Mouse (Mus musculus): ENCODE results near the gene Mgat4b. TPM values are rescaled to one million over a fixed set of nuclear protein-coding genes. Genes with fewer than 3 reads are reported as not detected.
A peak's percentile ranks its signal among the peaks of the same experiment; 100 is the strongest.

The Mgat4b gene
- total RNA-seq, 1 experiment from 2014 or later: 5.5 TPM

DNA sequence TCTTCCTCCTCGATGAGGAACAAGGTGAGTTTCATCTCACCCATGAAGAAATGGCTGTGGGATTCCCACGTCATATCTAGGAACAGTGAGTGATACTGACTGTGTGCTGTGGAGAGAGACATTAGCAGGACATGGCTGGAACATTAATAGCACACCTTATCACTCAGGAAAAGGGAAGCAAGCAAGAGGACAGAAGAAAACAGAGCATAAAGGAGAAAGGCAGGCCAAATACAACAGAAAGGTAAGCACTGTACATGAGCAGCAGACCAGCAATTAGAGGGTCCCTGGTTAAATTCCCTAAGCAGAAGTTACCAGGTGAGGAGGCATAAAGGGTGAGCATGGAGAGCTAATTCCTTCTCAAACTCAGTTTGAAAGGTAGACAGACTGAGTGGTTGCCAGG, 64.4 kb downstream of the Mgat4b start:
- no peak for ATAC-seq (ENCODE audit: extremely low read depth, insufficient number of reproducible peaks, low FRiP score, poor library complexity, severe bottlenecking)

DNA sequence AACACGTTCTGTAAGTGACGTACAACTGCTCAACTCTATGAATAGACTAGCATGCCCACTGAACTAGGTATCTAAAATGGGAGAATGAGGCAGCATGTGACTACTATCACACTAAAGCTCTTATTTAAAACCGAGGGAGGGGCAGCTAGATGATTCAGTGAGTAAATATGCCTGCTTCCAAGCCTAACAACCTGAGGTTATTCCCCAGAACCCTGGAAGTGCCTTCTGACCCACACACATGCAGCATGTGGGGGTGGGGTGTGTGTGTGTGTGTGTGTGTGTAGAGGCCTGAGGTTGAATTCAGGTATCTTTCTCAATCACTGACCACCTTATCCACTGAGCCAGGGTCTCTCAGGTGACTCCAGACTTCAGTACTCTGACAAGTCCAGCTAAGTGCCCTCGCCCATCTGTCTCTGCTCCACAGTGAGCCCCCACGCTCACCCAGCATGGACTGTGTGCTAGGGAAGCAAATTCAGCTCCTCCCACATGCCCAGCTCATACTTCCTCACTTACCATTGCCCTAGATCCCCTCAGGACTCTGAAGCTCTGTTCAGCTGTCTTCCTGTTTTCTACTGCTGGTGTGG, 65.0 kb downstream of the Mgat4b start:
- peak; percentile 63; the same call in 1 of the 2 replicates for ATAC-seq (ENCODE audit: extremely low read depth, insufficient number of reproducible peaks, low FRiP score, poor library complexity, severe bottlenecking)

DNA sequence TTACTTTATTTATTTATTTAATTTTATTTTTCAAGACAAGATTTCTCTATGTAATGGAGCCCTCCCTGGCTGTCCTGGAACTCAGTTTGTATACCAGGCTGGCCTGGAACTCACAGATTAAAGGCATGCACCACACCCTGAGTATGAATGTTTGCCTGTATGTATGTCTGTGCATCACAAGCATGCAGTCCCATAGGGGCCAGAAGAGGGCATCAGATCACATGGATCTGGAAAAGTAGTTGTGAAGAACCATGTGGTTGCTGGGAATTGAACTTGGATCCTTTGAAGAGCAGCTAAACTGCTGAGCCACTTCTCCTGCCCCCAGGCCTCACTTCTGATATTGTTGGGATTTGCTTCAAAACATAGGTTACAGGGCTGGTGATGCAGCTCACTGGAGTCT, 66.3 kb downstream of the Mgat4b start:
- ATAC-seq (ENCODE audit: extremely low read depth, insufficient number of reproducible peaks, low FRiP score, poor library complexity, severe bottlenecking): no peak

DNA sequence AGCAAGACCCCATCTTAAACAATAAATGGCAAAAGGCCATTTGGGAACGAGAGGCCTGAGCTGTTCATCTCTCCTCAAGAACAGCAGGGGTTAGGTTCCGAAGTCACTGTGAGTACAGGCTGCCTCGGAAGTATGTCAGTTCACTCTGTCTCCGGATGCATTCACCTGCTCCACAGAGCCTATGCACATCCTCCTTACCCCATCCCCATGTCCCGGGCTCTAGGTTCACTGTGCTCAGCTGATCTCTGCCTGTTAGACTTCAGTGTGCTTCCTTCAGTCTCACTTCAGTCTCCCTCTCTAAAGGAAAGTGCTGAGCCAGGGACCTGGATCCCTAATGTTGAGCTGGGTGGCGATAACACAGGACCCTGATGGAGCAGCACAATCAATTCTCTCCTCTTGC, 67.0 kb downstream of the Mgat4b start:
- ATAC-seq (ENCODE audit: extremely low read depth, insufficient number of reproducible peaks, low FRiP score, poor library complexity, severe bottlenecking): no peak

DNA sequence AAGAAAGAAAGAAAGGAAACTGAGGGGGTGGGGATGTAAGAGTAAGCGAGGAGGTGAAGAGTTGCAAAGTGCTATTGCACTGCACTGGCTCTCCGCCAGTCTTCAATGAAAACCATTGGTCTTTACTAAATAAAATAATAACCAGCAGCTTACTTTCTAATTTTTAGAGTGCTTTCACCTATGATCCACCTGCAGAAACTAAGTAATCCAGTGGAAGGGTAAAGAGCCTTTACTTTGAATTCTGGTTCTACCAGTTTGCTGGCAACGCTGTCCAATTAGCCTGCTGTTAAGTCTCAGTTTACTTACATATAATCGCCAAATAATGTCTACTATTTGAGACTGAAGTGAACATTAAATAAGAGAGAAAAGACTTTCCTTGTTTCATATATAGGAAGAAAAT, 68.3 kb downstream of the Mgat4b start:
- ATAC-seq (ENCODE audit: extremely low read depth, insufficient number of reproducible peaks, low FRiP score, poor library complexity, severe bottlenecking): no peak

DNA sequence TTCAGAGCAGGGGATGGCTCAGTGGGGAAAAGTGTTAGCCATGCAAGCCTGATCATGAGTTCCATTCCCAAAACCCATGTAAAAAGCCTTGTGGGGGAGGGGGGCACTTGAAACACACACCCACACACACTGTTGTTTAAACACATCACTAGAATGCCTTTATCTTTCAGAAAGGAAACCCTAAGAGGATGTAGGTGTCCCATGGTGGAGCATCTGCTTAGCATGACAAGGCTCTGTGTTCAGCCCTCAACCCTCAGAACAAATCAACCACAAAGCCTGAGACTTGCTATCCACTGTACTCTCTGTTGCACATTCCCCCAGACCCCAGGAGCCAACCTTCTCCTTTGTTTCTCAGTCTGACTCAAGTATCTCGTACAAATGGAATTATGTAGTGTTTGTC, 69.4 kb downstream of the Mgat4b start:
- ATAC-seq (ENCODE audit: extremely low read depth, insufficient number of reproducible peaks, low FRiP score, poor library complexity, severe bottlenecking): 0 out of 2 replicates have a peak, but pooled peaks have one; percentile 19

Other genes with a start within 250 kb of the Mgat4b start
- gene Rnf130, start 185.5 kb upstream of the Mgat4b start, total RNA-seq (2017): 253 and 278 TPM in 2 replicates
- gene Tbc1d9b, start 79.5 kb upstream of the Mgat4b start, total RNA-seq (2017): 74.3 and 98.6 TPM in 2 replicates
- 2.2 and 2.9 TPM in 2 replicates for gene Mrnip, start 36.4 kb upstream of the Mgat4b start, total RNA-seq (2017)
- 438 and 455 TPM in 2 replicates for gene Sqstm1, start 63 bp upstream of the Mgat4b start, total RNA-seq (2017)
- gene Ltc4s, start 27.7 kb downstream of the Mgat4b start, total RNA-seq (2017): 2.1 TPM in 1 of 2 replicates, not detected in the other
- 21.1 and 22.1 TPM in 2 replicates for gene Maml1, start 81.4 kb downstream of the Mgat4b start, total RNA-seq (2017)
- gene Canx, start 114.8 kb downstream of the Mgat4b start, total RNA-seq (2017): 235 TPM in 2 replicates
- not detected in 2 replicates for gene Cby3, start 143.6 kb downstream of the Mgat4b start, total RNA-seq (2017)
- 1,028 and 1,146 TPM in 2 replicates for gene Hnrnph1, start 166.1 kb downstream of the Mgat4b start, total RNA-seq (2017)
- gene Rufy1, start 220.2 kb downstream of the Mgat4b start, total RNA-seq (2017): 52.4 and 52.7 TPM in 2 replicates